Mouse (Mus musculus): Measurements from ENCODE around the gene Grin2a.
"Not testable (repeated sequence)": the region's sequence is repeated elsewhere in the genome, so short reads cannot be mapped to it uniquely, and the experiment has no call there.

The Grin2a gene

GRCm38 (mm10) chr16:9616807-9617206 lies 378.6 kb downstream of the Grin2a start:
- DNase-seq: no peak

- not testable (repeated sequence) for DNase-seq
These were observed 382.8 kb downstream of the Grin2a start for GRCm38 (mm10) chr16:9612596-9612995.

- no peak for DNase-seq
These were observed 387.9 kb downstream of the Grin2a start for GRCm38 (mm10) chr16:9607432-9607831.

- no peak for DNase-seq
These were observed 391.4 kb downstream of the Grin2a start for GRCm38 (mm10) chr16:9603983-9604382.

GRCm38 (mm10) chr16:9602579-9602978 lies 392.8 kb downstream of the Grin2a start:
- DNase-seq: no peak

GRCm38 (mm10) chr16:9589176-9589575 lies 406.2 kb downstream of the Grin2a start:
- no peak for DNase-seq

GRCm38 (mm10) chr16:9588431-9588830 lies 406.9 kb downstream of the Grin2a start:
- no peak for DNase-seq

- DNase-seq: no peak
These were observed 411.4 kb downstream of the Grin2a start for GRCm38 (mm10) chr16:9583981-9584380.

- DNase-seq: no peak
These were observed 423.6 kb downstream of the Grin2a start for GRCm38 (mm10) chr16:9571793-9572192.

- DNase-seq: no peak
These were observed 428.1 kb downstream of the Grin2a start for GRCm38 (mm10) chr16:9567286-9567685.

- DNase-seq: no peak
These were observed 433.5 kb downstream of the Grin2a start for GRCm38 (mm10) chr16:9561816-9562215.

GRCm38 (mm10) chr16:9535196-9535595 lies 460.2 kb downstream of the Grin2a start:
- no peak for DNase-seq

GRCm38 (mm10) chr16:9533564-9534332 lies 461.6 kb downstream of the Grin2a start:
- no peak for DNase-seq

GRCm38 (mm10) chr16:9532843-9533532 lies 462.4 kb downstream of the Grin2a start:
- no peak for DNase-seq

- no peak for DNase-seq
These were observed 468.1 kb downstream of the Grin2a start for GRCm38 (mm10) chr16:9527214-9527613.

GRCm38 (mm10) chr16:9523314-9523713 lies 472.0 kb downstream of the Grin2a start:
- no peak for DNase-seq
